Mouse (Mus musculus) erythroblast, embryonic 14.5 days (primary cell): ENCODE results near the gene Ptprk. TPM values are rescaled to one million over a fixed set of nuclear protein-coding genes. Genes with fewer than 3 reads are reported as not detected.

Experiments used
- H3K27me3 ChIP-seq: 2 replicates; pipeline ENCODE4 v1.6.1; 2012; ENCODE audit warnings: inconsistent platforms; ENCODE audit not compliant: control insufficient read depth
- H3K36me3 ChIP-seq: 2 replicates; pipeline ENCODE4 v1.6.1; 2012; ENCODE audit warnings: mild to moderate bottlenecking, inconsistent platforms; ENCODE audit not compliant: control insufficient read depth
- H3K4me1 ChIP-seq: 2 replicates; pipeline ENCODE4 v1.6.1; 2012; ENCODE audit warnings: inconsistent platforms; ENCODE audit not compliant: control insufficient read depth
- H3K4me3 ChIP-seq: replicated peaks from 2 replicates; pipeline ENCODE3; 2012; ENCODE audit warnings: moderate library complexity, mild to moderate bottlenecking, inconsistent platforms
- H3K9me3 ChIP-seq: 2 replicates; pipeline ENCODE4 v1.6.1; 2012; ENCODE audit warnings: low read length, inconsistent platforms, mixed read lengths; ENCODE audit not compliant: control insufficient read depth
- GATA1 ChIP-seq: IDR thresholded peaks from 2 replicates; pipeline ENCODE4 v1.6.1; 2012; ENCODE audit warnings: low read length, inconsistent platforms, mixed read lengths
- TAL1 ChIP-seq: IDR thresholded peaks from 3 replicates; pipeline ENCODE4 v1.6.1; 2012; ENCODE audit warnings: low read length, inconsistent platforms, mixed read lengths
- polyA plus RNA-seq: library from polyadenylated mRNA; stranded (reverse); fragments of >175 nt; gene quantifications from 2 replicates; pipeline ENCODE4 v1.2.3, GENCODE M21; 2012

Gene Ptprk
- polyA plus RNA-seq, 1 experiment, result 0.03 TPM

DNA sequence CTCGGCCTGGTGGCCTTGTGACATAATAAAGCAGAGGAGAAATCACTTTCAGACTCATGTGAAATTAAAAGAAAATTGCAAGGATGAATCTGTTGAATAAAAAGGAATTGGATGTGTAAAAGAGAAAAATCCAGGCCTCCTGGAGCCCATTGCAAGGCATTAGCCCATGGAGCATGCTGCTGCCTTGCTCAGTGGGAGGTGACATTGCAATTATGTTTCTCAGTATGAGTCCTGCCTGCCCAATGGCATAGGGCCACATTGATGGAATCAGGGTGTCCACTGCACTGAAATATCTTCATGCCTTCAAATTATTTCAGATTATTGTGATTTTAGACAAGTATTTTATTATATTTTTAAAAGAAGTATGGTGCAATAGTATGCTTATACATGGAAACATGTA is 376.0 kb downstream of the Ptprk start:
- H3K4me1 ChIP-seq, result no peaks in the 10 kb centered on the region
- no peaks in the 10 kb centered on the region for H3K36me3 ChIP-seq
- H3K27me3 ChIP-seq, result no peaks in the 10 kb centered on the region
- TF ChIP-seq GATA1, result no peak
- TF ChIP-seq TAL1, result no peak
- H3K9me3 ChIP-seq, result no peaks in the 10 kb centered on the region
- H3K4me3 ChIP-seq, result no peak overlapping the region

DNA sequence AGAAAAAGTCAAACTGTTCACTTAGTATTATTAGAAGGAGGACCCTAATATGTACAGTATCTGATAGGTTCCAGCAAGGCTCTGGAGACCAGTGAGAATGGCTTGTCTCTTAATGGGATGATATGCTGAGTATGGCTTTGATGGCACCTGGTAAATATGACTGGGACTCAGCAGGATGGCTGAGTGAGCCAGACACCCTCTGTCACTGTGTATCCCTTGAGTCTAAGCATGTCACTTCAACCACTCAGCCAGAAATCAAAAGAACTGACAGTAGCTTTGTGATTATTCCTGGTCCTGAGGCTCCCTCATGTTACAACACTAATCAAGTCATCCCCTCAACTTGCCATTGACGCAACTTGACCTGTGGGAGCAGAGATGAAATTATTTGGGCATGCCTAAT is 383.4 kb downstream of the Ptprk start:
- H3K9me3 ChIP-seq, result no peaks in the 10 kb centered on the region
- no peaks in the 10 kb centered on the region for H3K4me1 ChIP-seq
- H3K36me3 ChIP-seq, result no peaks in the 10 kb centered on the region
- H3K27me3 ChIP-seq, result no peaks in the 10 kb centered on the region
- TF ChIP-seq GATA1, result no peak
- no peak for TF ChIP-seq TAL1
- H3K4me3 ChIP-seq, result no peak overlapping the region

DNA sequence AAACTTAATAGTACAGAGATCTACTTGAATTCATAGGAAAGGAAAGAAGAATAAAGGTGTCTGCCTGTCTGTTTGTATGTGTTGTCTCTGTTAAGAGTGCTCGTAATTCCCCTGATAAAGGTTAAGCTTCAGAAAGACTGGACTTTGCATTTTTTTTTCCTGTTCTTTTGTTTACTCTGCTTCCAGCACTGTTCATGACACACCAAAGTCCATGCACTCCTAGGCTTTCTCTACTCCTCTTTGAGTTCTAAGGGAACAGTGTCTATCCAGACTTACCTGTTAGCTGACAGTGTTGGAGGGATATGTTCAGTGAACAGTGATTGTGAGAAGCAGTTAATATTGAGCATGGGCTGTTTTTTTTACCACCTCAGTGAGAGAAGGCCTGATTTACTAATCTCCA is 385.3 kb downstream of the Ptprk start:
- no peaks in the 10 kb centered on the region for H3K36me3 ChIP-seq
- H3K9me3 ChIP-seq, result no peaks in the 10 kb centered on the region
- TF ChIP-seq GATA1 (no peak), TAL1 (no peak)
- H3K4me1 ChIP-seq, result no peaks in the 10 kb centered on the region
- no peak overlapping the region for H3K4me3 ChIP-seq
- H3K27me3 ChIP-seq, result no peaks in the 10 kb centered on the region

DNA sequence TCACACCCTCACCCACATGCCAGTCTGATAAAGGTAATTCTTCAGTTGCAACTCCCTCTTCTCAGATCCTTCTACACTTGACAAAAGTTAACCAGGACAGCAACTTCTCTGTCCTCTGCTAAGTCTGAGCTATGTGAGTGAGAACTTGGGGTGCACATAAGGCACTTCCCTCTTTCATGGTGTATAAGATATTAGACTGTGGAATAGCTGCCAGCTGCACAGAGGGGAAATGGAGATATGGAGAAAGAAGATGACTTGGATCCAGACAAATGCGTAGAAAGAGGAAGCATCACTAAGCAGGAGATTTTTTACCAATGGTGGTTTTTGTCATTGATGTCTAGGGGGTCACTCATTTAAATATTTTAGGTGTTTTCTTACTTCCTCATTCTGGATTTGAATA is 389.1 kb downstream of the Ptprk start:
- TF ChIP-seq GATA1, result no peak
- no peak for TF ChIP-seq TAL1
- no peak overlapping the region for H3K4me3 ChIP-seq
- H3K27me3 ChIP-seq, result no peaks in the 10 kb centered on the region

DNA sequence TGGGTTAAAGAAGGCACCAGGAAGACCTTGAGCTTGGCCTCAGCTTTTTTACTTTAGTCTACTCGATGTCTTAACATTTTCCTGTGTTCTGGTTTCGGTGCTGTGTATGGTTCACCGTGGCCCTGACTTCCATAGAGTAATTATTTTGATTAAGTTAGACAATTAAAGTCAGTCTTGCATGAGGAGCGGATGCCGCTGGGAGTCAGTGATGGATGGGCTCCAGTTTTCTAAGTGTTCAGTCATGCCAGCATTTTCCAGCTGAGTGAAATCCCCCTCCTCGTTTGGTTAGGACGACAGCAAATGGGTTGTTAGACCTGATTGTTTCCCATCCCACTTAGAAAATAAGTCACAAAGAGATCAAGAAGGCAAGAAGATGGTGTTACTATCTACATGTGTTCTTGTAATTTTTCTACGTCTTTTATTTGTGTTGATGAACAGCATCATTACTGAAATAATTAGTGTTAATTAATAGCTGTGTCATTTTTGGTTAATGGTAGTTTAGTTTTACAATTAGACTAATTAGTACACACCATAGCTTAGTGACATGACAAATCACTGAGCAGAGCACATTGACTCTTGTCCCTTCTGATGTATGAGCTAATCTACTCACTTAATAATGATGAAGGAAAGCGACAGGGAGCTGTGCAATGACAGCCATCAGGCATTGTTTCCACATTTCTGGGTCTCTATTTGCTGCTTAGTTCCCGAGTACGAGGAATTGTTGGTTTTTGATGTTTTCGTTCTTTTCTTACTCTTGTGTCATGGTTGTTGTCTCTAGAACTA is 390.3 kb downstream of the Ptprk start:
- Histone ChIP-seq H3K27me3 (no peaks in the 10 kb centered on the region), H3K4me1 (no peaks in the 10 kb centered on the region), H3K4me3 (no peak overlapping the region), H3K36me3 (no peaks in the 10 kb centered on the region), H3K9me3 (no peaks in the 10 kb centered on the region)
- TF ChIP-seq TAL1 (no peak), GATA1 (no peak)

More for the DNA sequence above, 389.1 kb downstream of the Ptprk start:
- Histone ChIP-seq H3K4me1 (no peaks in the 10 kb centered on the region), H3K36me3 (no peaks in the 10 kb centered on the region), H3K9me3 (no peaks in the 10 kb centered on the region)

DNA sequence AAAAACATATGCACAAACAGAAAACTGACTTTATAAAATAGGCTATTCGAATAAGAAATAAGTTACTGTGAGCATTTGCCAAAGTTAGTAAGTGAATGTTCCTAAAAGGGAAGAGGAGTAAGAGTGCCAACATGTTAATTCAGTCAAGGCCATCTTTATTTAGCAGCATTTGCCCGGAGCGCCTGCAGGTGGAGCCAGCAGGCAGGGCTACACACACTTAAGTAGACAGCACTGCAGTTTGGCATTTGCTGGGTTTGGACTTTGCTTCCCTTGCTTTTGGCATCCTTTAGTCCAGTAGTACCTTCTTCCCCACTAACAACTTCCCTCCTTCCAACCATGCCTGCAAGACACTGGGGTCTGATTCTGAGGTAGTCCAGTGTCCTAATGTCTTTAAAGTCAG is 411.0 kb downstream of the Ptprk start:
- Histone ChIP-seq H3K36me3 (no peaks in the 10 kb centered on the region), H3K4me3 (no peak overlapping the region), H3K4me1 (no peaks in the 10 kb centered on the region), H3K27me3 (no peaks in the 10 kb centered on the region), H3K9me3 (no peaks in the 10 kb centered on the region)
- TF ChIP-seq GATA1 (no peak), TAL1 (no peak)

DNA sequence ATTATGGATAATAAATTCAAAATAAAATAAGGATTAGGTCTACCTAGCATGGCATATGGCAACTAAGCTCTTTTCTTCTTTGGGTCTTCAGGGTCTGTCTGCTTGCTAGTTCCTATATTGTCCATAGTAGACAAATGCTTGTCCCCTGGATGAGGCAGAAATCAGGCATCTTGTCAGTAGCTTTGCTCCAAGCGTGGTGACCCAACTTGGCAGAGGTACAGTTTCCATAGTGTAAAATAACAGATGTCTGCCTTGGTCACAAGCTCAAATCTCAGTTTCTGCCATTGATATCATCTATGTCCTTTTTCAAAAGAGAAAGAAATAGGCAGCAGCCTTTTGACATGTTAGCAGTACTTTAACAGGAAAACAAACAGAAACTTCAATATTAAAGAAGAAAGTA is 416.4 kb downstream of the Ptprk start:
- Histone ChIP-seq H3K27me3 (no peaks in the 10 kb centered on the region), H3K4me3 (no peak overlapping the region), H3K36me3 (no peaks in the 10 kb centered on the region), H3K4me1 (no peaks in the 10 kb centered on the region), H3K9me3 (no peaks in the 10 kb centered on the region)
- no peak for TF ChIP-seq TAL1
- TF ChIP-seq GATA1, result no peak

DNA sequence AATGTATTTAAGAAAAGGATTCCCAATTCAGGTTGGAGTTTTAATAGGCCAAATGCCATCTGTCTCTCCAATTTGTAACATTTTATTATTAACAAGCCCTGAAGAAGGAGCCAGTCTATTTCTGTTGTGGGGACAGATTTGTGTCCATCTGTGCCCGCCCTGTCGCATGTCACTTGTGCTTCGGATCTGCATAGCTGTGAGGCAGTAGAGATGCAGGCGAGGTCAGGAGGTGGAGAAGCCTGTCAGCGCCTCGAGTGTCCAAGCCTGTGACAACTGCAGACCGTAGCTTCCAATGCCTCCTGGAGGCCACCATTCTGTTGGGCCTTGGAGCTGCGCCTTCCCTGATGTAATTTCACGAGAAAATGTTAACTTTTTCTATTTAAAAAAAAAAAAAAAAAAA is 417.6 kb downstream of the Ptprk start:
- no peak overlapping the region for H3K4me3 ChIP-seq
- H3K36me3 ChIP-seq, result no peaks in the 10 kb centered on the region
- no peaks in the 10 kb centered on the region for H3K4me1 ChIP-seq
- no peaks in the 10 kb centered on the region for H3K9me3 ChIP-seq
- TF ChIP-seq GATA1, result no peak
- TF ChIP-seq TAL1, result no peak
- no peaks in the 10 kb centered on the region for H3K27me3 ChIP-seq

DNA sequence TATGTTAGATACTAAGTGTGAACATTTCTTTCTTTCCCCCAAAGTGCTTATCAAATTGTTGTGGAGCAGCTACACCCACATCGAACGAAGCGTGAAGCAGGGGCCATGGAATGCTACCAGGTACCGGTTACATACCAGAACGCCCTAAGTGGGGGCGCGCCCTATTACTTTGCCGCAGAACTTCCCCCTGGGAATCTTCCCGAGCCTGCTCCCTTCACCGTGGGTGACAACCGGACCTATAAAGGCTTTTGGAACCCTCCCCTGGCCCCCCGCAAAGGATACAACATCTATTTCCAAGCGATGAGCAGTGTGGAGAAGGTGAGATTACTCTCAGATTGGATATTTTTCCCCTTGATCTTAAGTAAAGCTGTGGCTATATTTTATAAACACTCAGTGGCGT is 418.2 kb downstream of the Ptprk start:
- H3K4me1 ChIP-seq, result no peaks in the 10 kb centered on the region

More for the DNA sequence above, 418.2 kb downstream of the Ptprk start:
- H3K9me3 ChIP-seq, result no peaks in the 10 kb centered on the region
- no peaks in the 10 kb centered on the region for H3K27me3 ChIP-seq
- no peak overlapping the region for H3K4me3 ChIP-seq
- TF ChIP-seq GATA1 (no peak), TAL1 (no peak)
- no peaks in the 10 kb centered on the region for H3K36me3 ChIP-seq
